Mouse (Mus musculus): ENCODE results near the gene Ddx20.

GRCm38 (mm10) chr3:105643566-105643965 is 43.8 kb downstream of the Ddx20 start:
- TF ChIP-seq UBTF (IDR thresholded peaks at IDR 0.05; ENCODE audit: borderline replicate concordance, insufficient read depth, low read depth, low read length) (no peak), POLR2A (IDR thresholded peaks at IDR 0.05; ENCODE audit: control insufficient read depth in 1 of 2, insufficient read depth in 1 of 2, low read depth in 1 of 2, low read length in 2 of 2, poor library complexity in 1 of 2) (no peak), TBP (IDR thresholded peaks at IDR 0.05; ENCODE audit: low read depth, low read length) (no peak), E2F4 (IDR thresholded peaks at IDR 0.05; ENCODE audit: borderline replicate concordance, low read depth, low read length) (no peak), USF1 (IDR thresholded peaks at IDR 0.05; ENCODE audit: low read depth, low read length) (no peak), EP300 (IDR thresholded peaks at IDR 0.05; ENCODE audit: low read depth in 1 of 2, low read length in 2 of 2) (no peak), CTCF (IDR thresholded peaks at IDR 0.05 in 2 of 3, conservative IDR thresholded peaks at IDR 0.05 in 1 of 3; ENCODE audit: control insufficient read depth in 1 of 3, insufficient read depth in 1 of 3, low read depth in 2 of 3, low read length in 3 of 3, poor library complexity in 1 of 3, severe bottlenecking in 1 of 3) (no peak), SMC3 (IDR thresholded peaks at IDR 0.05; ENCODE audit: low read depth, low read length) (no peak), ZMIZ1 (IDR thresholded peaks at IDR 0.05; ENCODE audit: low read depth, low read length) (no peak), GABPA (IDR thresholded peaks at IDR 0.05; ENCODE audit: low read depth, low read length) (no peak), MXI1 (IDR thresholded peaks at IDR 0.05; ENCODE audit: low read depth, low read length) (no peak), BHLHE40 (IDR thresholded peaks at IDR 0.05; ENCODE audit: borderline replicate concordance, low read depth, low read length) (no peak)

All from MEL (cell line).